Mouse (Mus musculus): ENCODE data around the gene Ctso.

Ctso gene

DNA sequence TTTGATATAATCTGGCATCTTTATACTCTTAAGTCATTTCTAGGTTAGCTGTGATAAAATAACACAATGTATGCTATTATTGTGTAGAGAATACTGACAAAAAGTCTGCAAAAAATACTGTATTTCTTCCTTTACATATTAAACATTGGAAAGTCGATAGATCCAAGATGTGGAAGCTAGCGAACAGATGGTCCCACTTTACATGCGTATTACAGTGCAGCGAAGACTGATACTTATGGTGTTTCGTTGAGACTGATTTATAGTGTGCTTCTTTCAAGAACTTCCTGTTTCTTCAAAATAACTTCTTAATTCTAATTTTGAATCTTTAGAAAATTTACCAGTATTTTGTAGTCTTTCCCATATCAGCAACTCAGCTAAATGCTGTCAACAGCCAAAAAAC lies 25.1 kb downstream of the Ctso start:
- no peak for DNase-seq (ENCODE audit: low read depth)

DNA sequence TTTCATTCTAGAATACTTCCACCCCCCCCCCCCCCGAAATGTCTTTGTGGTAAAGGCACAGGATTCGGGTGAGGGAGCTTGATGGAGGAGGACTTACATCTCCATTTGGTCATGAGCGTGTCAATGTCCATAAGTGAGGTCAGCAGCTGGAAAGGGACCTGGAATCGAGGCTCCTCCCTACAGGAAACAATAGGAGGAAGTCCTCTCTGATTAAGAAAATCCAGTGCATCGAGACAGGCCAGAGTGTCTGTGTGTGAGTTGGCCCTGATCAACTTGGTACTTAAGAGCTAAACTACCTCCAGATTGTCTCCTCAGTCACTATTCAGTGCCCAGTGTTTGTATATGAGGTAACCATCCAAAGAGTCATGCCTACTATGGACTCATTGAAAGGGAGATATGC lies 28.9 kb downstream of the Ctso start:
- no peak for DNase-seq (ENCODE audit: low read depth)

DNA sequence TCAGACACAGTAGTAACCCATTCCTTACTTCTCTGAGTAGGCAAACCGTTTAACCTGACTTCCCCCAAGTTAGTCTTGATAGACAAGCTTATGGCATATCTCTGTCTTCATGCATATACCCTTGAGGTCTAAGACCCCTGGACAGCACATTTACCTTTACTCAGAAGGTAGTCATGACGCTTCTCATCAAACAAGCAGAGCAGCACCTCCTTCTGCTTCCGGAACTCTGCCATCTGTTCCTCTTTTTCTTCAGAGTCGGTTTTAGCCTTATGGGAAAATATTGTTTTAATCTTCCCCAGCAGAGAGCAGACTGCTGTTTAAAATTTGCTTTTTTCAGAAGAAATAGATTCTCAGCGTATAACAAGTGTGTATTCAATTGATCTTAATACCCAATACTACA lies 31.4 kb downstream of the Ctso start:
- DNase-seq (ENCODE audit: low read depth), result no peak

DNA sequence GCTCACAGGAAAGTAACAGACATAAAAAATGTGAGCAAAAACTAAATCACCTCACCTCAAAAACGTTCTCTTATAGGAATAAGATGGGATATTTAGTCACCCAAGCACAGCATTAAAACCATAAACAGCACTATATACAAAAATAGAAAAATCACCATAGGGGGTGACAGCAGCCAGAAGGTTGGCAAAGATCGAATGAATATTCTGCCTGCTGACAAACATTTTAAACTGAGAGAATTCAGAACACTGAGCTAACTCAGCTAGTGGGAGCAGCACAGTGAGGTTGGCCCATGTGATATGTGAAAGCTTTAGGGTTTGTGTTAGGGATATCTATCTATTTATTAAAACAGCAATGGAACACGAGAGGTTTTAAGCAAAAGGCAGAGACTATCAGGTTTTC lies 32.2 kb downstream of the Ctso start:
- DNase-seq (ENCODE audit: low read depth), result no peak

DNA sequence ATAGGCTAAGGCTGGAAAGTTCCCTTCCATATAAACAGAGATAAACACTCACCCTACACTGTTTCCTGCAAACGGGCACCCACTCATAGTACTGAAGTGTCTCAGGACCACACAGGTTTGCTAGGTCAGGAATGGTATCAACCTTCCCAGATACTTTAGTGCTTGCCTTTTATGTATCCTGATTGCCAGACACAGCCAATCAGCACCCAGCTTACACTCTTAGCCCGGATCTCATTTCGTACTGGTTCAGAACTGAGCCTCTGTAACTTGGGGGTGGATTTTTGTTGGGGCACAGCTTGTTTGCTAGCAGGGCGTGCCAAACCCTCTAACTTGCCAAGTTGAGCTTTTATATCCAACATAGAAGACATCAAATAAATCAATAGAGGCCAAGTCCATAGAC lies 43.2 kb downstream of the Ctso start:
- DNase-seq (ENCODE audit: low read depth), result no peak

DNA sequence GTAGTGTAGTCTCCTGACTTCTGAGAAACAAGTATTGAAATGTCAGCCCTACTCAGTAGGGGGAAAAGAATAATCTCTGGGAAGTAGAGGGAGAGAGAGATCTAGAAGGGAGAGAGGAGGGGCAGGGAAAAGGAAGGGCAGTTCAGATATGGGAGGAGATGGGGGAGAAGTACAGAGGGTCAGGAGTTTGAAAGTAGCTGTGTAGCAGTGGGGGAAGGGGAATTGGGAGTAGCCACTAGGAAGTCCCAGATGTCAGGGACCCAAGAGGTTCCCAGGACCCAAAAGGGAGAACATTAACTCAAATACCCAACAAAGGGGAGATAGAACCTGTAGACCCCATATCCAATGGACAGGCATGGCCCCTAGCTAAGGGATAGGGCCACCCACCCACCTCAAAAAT lies 43.7 kb downstream of the Ctso start, which contains the start of gene Tdo2:
TSS of gene Tdo2 (minus strand) at position 101 of the 400 bp plus-strand sequence.
- DNase-seq (ENCODE audit: low read depth), result no peak

DNA sequence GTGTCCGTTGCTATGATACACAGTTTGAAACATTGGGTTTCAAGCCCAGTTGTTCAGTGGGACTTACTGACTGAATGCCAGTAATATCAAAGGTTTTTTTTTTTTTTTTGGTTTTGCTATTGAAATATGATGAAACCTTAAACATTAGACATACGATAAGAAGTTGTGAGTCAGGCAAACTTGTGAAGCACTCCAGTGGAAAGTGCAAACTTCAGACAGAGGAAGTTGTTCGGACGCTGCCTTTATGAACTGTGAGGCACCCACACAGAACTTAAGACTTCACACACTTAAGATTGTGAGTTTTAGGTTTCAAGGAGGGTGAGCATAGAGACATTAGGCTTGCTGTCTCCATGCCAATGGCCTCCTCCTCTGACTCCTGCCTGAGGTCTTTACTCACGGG lies 49.2 kb downstream of the Ctso start:
- DNase-seq (ENCODE audit: low read depth), result no peak

DNA sequence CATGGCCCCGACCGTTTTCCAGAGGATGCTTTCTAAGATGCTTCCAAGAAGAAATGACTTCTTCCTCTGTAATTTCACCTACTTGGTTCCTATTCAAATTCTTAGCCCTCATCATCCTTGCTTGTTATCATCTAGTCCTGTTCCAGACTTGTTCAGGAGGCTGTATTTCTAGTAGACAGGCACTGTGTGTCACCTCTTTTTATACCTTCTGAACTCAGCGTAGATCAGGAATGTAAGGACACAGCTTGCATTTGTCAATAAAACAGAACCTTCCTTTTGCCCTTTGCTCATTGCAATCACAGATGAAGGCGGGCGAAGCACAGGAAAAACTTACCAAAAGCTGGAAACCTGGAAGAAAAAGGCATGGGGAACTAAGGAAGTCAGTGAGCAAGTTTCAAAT lies 49.6 kb downstream of the Ctso start, which contains the start of gene Asic5:
TSS of gene Asic5 (plus strand) at position 301 of the 400 bp plus-strand sequence.
- no peak for DNase-seq (ENCODE audit: low read depth)

DNA sequence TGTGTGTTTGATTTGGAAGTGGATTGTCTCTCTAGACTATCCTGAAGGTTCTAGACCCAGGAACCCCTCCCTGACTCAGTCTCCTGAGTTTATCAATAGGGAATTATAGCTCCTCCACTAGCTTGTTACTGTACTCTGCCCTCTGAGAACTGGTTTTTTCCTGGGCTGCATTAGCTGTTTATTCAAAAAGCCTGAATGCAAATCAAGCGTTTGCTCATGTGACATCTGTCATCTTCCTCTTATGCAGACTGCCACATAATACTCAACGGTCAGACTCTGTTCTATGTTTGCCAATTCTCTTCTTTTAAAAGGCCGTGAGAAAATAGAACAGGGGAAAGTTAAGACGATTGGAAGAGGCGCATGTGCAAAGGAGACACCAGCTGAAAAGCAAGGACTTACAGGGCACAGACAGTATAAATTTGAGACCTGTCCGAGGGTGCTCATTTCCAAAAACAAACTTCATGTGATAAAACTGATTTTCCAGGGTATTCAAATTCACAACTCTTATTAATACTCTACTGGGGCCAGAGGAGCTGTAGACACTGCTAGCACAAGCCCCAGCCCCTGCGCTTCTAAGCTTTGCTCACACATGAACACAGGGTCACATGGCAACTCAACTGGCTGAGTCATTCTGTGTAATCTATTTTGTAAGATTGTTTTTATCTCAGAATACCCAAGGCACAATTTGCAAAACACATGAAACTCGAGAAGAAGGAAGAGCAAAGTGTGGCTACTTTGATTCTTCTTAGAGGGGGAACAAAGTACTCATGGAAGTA lies 50.9 kb downstream of the Ctso start:
- DNase-seq (ENCODE audit: low read depth), result peak; percentile 32

DNA sequence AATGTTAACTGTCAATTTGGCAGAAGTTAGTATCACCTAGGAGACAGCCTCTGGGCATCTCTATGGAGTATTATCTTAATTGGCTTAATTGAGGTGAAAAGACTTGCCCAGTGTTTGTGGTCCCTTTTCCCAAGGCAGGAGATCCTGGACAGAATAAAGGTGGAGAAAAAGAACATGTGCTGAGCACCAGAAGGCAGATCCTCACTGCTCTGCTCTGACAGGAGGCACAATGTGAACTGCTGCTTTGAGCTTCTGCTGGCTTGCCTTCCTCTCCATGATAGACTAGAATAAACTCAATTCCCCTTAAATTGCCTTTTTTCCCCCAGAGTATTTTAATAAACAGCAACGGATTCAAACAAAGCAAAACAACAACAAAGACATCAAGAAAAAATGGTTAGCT lies 52.7 kb downstream of the Ctso start:
- no peak for DNase-seq (ENCODE audit: low read depth)

DNA sequence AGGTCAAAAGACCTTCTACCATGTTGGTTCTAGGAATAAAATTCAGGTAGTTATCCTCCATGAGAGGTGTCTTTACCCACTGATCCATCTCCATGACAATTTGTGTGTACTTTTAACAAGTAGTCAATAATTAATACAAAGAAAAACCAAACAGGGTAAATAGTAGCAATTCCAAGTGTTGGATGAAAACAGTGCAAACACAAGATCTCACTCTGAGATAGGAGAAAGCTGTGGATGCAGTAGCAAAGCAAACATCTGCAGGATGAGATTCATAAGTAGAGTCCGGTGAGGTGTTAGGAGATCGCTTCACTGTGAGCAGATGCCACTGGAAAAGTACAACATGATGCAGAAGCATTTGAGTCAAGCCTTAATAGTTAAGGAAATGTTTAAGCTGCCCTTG lies 53.7 kb downstream of the Ctso start:
- DNase-seq (ENCODE audit: low read depth), result no peak

DNA sequence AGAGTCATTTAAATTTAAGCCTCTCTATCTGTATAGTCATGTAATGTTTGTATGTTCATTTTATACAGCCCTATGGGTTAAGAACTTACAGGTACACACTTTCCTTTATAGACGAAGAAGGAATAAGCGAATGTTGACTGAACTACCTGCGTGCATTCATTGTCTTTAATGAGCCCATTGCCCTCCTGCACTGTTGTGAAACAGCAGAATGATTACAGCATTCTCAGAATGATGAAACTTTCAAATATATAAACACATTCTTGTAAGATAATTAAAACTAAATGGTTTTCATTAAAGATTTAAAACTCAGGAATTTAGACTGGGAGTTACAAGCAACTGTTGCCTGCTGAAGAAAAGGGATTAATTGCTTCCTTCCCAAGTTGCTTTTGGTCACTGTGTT lies 55.2 kb downstream of the Ctso start:
- DNase-seq (ENCODE audit: low read depth), result no peak

DNA sequence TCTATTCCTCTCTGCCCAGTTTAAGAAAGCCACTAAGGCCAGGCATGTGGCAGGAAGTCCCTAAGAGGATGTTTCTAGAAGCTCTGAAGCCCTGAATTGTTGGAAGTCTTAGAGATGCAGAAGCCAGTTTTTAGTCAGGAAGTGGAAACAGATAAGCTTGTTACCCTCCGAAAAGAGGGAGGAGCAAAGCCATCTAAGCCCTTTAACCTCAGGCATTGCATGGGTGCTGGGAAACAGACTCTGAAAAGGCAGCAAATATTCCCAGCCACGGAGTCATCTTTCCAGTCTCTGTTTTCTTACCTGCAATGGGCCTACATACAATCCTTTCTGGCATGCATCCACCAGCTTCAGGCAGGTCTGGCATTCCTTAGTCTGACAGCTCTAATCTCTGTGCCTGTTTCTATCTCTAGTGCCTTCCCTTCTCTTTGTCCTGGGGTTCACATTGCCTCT lies 57.3 kb downstream of the Ctso start:
- DNase-seq (ENCODE audit: low read depth), result no peak

DNA sequence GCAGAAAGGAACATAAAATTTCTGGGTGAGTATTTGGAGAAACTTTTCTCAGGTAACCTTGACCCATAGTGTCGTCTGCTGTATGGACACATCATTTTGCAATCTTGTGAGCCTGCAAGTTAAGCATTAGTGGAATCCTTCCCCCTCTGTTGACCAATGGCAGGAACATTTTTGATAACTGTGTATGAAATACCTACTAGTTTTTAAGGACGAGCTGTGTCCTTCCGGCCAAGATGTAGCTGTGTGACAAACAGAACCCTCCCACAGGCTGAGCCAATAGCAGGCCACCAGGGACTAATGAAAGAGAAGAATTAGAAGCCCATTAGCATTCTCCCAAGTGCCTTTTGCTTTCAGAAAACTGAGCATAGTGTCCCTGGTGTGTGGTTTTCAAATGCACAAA lies 58.1 kb downstream of the Ctso start:
- no peak for DNase-seq (ENCODE audit: low read depth)

DNA sequence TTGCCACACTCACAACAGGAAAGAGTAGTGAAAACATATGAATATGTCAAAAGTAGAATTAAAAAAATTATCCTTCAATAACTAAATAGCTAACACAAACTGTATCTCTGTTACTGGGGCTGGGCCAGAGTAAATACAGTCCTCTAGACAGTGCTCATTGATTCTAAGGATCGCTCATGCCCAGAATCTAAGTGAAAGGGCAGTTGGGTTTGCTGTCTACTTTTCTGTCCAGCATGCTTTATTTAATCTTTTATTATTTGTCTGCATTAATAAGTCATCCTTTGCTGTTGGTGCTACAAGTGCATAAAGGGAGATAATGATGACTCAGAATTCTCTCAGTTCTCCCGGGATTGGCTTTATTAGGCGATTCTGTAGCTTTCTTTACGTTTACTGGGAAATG lies 63.0 kb downstream of the Ctso start:
- no peak for DNase-seq (ENCODE audit: low read depth)

DNA sequence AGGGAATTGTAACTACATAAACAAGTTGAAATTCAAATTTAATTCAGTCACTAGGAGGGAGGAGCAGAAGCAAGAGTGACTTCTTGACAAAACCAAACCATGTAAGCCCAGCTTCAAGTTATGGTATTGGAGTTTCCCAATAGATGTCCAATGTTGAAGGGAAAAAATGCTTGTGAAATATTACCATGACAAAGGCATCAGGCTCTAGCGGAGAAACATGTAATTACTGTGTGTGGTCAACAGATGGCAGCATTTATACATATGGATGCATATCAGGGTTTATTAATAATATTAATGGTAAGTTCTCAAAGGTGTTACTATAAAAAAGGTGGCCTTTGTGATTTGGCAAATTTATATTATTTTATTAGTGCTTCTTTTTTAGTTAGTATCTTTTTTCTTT lies 63.6 kb downstream of the Ctso start:
- peak; percentile 64 for DNase-seq (ENCODE audit: low read depth)

Measured in 416B (cell line).